Mouse (Mus musculus) lung, postnatal 0 days (tissue): Measurements from ENCODE around the gene Ttc9c. TPM values are rescaled to one million over a fixed set of nuclear protein-coding genes. Genes with fewer than 3 reads are reported as not detected.
A peak's percentile ranks its signal among the peaks of the same experiment; 100 is the strongest.

Experiments used
- ATAC-seq: fragments of 200-750 bp; cut with Nextera tagmentation; 2 replicates; pipeline ENCODE4 v1.8.0; 2017; ENCODE audit warnings: moderate library complexity
- DNase-seq: peaks from one replicate; pipeline ENCODE4 v3.0.0-alpha.2; 2016; ENCODE audit warnings: low spot score
- H3K27ac ChIP-seq: fragments of 300-500 bp; sonication (generic); 2 replicates; pipeline ENCODE4 v1.5.1; 2014; ENCODE audit warnings: antibody characterized with exemption, mild to moderate bottlenecking, low read length, mixed read lengths
- H3K27me3 ChIP-seq: fragments of 300-500 bp; sonication (generic); replicated peaks from 2 replicates; pipeline ENCODE4 v1.6.1; 2014; ENCODE audit warnings: low read length, mixed read lengths; ENCODE audit not compliant: insufficient read depth
- H3K36me3 ChIP-seq: fragments of 300-500 bp; sonication (generic); 2 replicates; pipeline ENCODE4 v1.6.1; 2014; ENCODE audit warnings: low read length, mixed read lengths; ENCODE audit not compliant: insufficient read depth
- H3K4me1 ChIP-seq: fragments of 300-500 bp; sonication (generic); 2 replicates; pipeline ENCODE4 v1.6.1; 2014; ENCODE audit warnings: antibody characterized with exemption, low read depth, low read length, mixed read lengths; ENCODE audit not compliant: insufficient read depth
- H3K4me2 ChIP-seq: fragments of 300-500 bp; sonication (generic); replicated peaks from 2 replicates; pipeline ENCODE4 v1.6.1; 2014; ENCODE audit warnings: low read depth, mild to moderate bottlenecking, low read length, moderate library complexity, mixed read lengths
- H3K4me3 ChIP-seq: fragments of 300-500 bp; sonication (generic); 2 replicates; pipeline ENCODE4 v1.5.1; 2014; ENCODE audit warnings: low read depth, low read length
- H3K9ac ChIP-seq: fragments of 300-500 bp; sonication (generic); replicated peaks from 2 replicates; pipeline ENCODE4 v1.6.1; 2014; ENCODE audit warnings: low read depth, mild to moderate bottlenecking
- H3K9me3 ChIP-seq: fragments of 300-500 bp; sonication (generic); 2 replicates; pipeline ENCODE4 v1.6.1; 2016; ENCODE audit warnings: low read length, mixed read lengths
- CTCF ChIP-seq: IDR thresholded peaks from 2 replicates; pipeline ENCODE4 v1.5.1; 2016; ENCODE audit warnings: antibody characterized with exemption, mild to moderate bottlenecking
- EP300 ChIP-seq: IDR thresholded peaks from 2 replicates; pipeline ENCODE4 v1.6.1; 2016; ENCODE audit warnings: antibody characterized with exemption, mild to moderate bottlenecking, control low read depth
- WGBS: fragments of 180-500 bp; shearing (Covaris S2); extraction: QIAGEN DNeasy Blood & Tissue Kit; methylation state at CpG from one replicate; pipeline ENCODE4 v1.1.7; 2014; 5-methylcytosine and 5-hydroxymethylcytosine counted together
- polyA plus RNA-seq: library from polyadenylated mRNA; unstranded; fragments of >200 nt; fragmentation: Nextera tagmentation; extraction: Ambion mirVana; gene quantifications from 2 replicates; pipeline ENCODE4 v1.2.1, GENCODE M21; 2015

Ttc9c gene
- polyA plus RNA-seq, 1 experiment from 2014 or later, result 21.4 TPM

- TF ChIP-seq EP300 (no peak), CTCF (no peak)
Measured at GRCm38 (mm10) chr19:8803879-8804660, 15.1 kb downstream of the Ttc9c start.

GRCm38 (mm10) chr19:8803204-8803780, 15.8 kb downstream of the Ttc9c start:
- 84% methylated on average over 9 of the region's 9 CpGs for WGBS
- H3K4me3 ChIP-seq, result 0 out of 2 replicates have a peak overlapping the region, but pooled peaks have one; percentile 55

More at GRCm38 (mm10) chr19:8803879-8804660, 15.1 kb downstream of the Ttc9c start:
- no peak overlapping the region for H3K4me3 ChIP-seq
- peaks cover 6% of the 10 kb centered on the region; the same call in 1 of the 2 replicates for H3K36me3 ChIP-seq
- WGBS, result 86% methylated on average over 11 of the region's 11 CpGs
- H3K9me3 ChIP-seq, result no peaks in the 10 kb centered on the region
- DNase-seq (no peak), ATAC-seq (no peak)
- H3K4me1 ChIP-seq, result peaks cover 4% of the 10 kb centered on the region; the same call in 1 of the 2 replicates
- no peak overlapping the region for H3K4me2 ChIP-seq
- H3K9ac ChIP-seq, result no peak overlapping the region
- no peaks in the 10 kb centered on the region for H3K27me3 ChIP-seq
- H3K27ac ChIP-seq, result no peak overlapping the region

DNA sequence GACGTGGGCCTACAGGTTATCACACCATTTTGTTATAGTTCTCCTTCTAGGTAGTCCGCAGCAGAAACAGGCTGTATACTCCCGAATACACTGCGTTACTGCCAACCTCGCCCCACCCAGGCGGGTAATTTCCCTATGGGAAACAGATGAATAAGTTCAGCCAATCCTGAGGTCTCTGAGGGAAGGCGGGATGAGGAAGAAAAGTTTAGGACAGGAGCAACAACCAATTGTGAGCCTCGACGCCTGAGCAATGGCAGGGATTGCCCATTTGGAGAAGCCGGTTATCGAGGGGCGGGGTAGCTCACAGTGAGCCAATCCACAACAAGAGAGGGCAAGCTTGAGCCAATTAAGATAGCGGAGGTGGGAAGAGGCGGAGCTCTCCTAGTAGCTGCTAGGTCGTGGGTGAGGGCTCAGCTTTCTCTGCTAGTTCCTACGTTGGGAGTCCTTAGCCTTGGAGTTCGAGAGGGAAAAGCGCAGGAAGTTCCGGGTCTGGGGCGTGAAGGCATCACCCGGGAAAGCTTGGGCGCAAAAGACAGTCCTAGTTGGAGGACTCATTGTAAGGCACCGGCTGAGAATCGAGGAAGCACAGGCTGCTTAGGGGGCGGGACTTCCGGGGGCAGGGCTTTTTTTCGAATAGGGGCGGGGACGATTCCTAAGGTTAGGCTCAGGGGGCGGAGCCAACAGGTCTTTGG, 16.9 kb downstream of the Ttc9c start, which contains the start of gene Zbtb3:
Gene Zbtb3, plus strand, starts transcription at position 426 of the 692 bp plus-strand sequence.
- ATAC-seq, result peak; percentile 97
- peak; percentile 100 for DNase-seq
- peak within 1 kb of the TSS; percentile 64 for H3K27ac ChIP-seq
- peaks cover 10% of the 10 kb centered on the region for H3K4me1 ChIP-seq
- H3K4me2 ChIP-seq, result peak within 1 kb of the TSS; percentile 66
- H3K9me3 ChIP-seq, result no peaks in the 10 kb centered on the region
- no peaks in the 10 kb centered on the region for H3K27me3 ChIP-seq
- TF ChIP-seq CTCF (no peak), EP300 (peak; percentile 77)
- no peak within 1 kb of the TSS for H3K9ac ChIP-seq
- under 1% methylated on average over 30 of the region's 30 CpGs for WGBS
- H3K4me3 ChIP-seq, result peak within 1 kb of the TSS; percentile 55
- peaks cover 5% of the 10 kb centered on the region; the same call in 1 of the 2 replicates for H3K36me3 ChIP-seq

More at GRCm38 (mm10) chr19:8803204-8803780, 15.8 kb downstream of the Ttc9c start:
- Histone ChIP-seq H3K4me2 (peak overlapping the region; percentile 53; the same call in 1 of the 2 replicates), H3K27me3 (no peaks in the 10 kb centered on the region), H3K9ac (no peak overlapping the region), H3K27ac (0 out of 2 replicates have a peak overlapping the region, but pooled peaks have one; percentile 64), H3K9me3 (no peaks in the 10 kb centered on the region), H3K4me1 (peaks cover 4% of the 10 kb centered on the region; the same call in 1 of the 2 replicates), H3K36me3 (peaks cover 6% of the 10 kb centered on the region; the same call in 1 of the 2 replicates)
- ATAC-seq, result no peak
- TF ChIP-seq EP300, result no peak
- TF ChIP-seq CTCF, result no peak
- DNase-seq, result no peak

GRCm38 (mm10) chr19:8798947-8799315, 20.2 kb downstream of the Ttc9c start:
- no peak for DNase-seq
- H3K9me3 ChIP-seq, result no peaks in the 10 kb centered on the region
- H3K9ac ChIP-seq, result no peak overlapping the region
- H3K4me1 ChIP-seq, result peaks cover 10% of the 10 kb centered on the region
- ATAC-seq, result no peak
- peak overlapping the region; percentile 86; the same call in 1 of the 2 replicates for H3K4me2 ChIP-seq
- H3K36me3 ChIP-seq, result peaks cover 8% of the 10 kb centered on the region; the same call in 1 of the 2 replicates
- peak overlapping the region; percentile 67 for H3K4me3 ChIP-seq
- H3K27me3 ChIP-seq, result no peaks in the 10 kb centered on the region
- no peak overlapping the region for H3K27ac ChIP-seq
- TF ChIP-seq EP300 (no peak), CTCF (0 out of 2 replicates have a peak, but pooled peaks have one; percentile 9)

- Histone ChIP-seq H3K36me3 (peaks cover 11% of the 10 kb centered on the region), H3K27ac (peak within 1 kb of the TSS; percentile 74), H3K27me3 (no peaks in the 10 kb centered on the region), H3K4me3 (peak within 1 kb of the TSS; percentile 67), H3K4me1 (peaks cover 10% of the 10 kb centered on the region), H3K9me3 (no peaks in the 10 kb centered on the region), H3K9ac (peak within 1 kb of the TSS; percentile 75), H3K4me2 (peak within 1 kb of the TSS; percentile 86)
- TF ChIP-seq CTCF, result no peak
- no peak for TF ChIP-seq EP300
- WGBS, result under 1% methylated on average over 25 of the region's 25 CpGs
- DNase-seq (peak; percentile 98), ATAC-seq (peak; percentile 74)
Measured at GRCm38 (mm10) chr19:8798264-8798946, 20.7 kb downstream of the Ttc9c start, which contains the start of gene Polr2g. Gene Polr2g, minus strand, starts transcription at chr19:8798577.
